Comparison of ENCODE assay signal across 21 mouse cellular contexts in genomic region chr15:21223006-21223405, GRCm38 (mm10).
DNase-seq lines count a peak whose midpoint lies in the region; ATAC-seq lines count a peak whose summit lies in the region.
"Had no signal": no experiment of that assay in that cellular context is flagged by ENCODE, and none has a peak within 500 bp of the region (broad histone marks: within the 10 kb centered on the region; RNA-seq: fewer than 3 reads in every experiment).

No protein-coding gene starts in this region.

- ATAC-seq in hindbrain, embryonic 13.5 days (ENCODE audit: low FRiP score): peak; percentile 39; the same call in 1 of the 2 replicates
- ATAC-seq in midbrain, embryonic 14.5 days (ENCODE audit: low FRiP score, low TSS enrichment): no peak
- no peak for ATAC-seq in midbrain, embryonic 13.5 days
- ATAC-seq in neural tube, embryonic 13.5 days (ENCODE audit: low read depth): peak; percentile 43; the same call in 1 of the 2 replicates
- ATAC-seq: activated CD4-positive, CD25-positive, alpha-beta regulatory T cell, adult 4 months; forebrain, embryonic 14.5 days; forebrain, postnatal 0 days had no signal

- DNase-seq in hindbrain, embryonic 10.5 days (ENCODE audit: low spot score): no peak
- DNase-seq in midbrain, embryonic 14.5 days: peak; percentile 15
- no peak for DNase-seq in neural tube, embryonic 10.5 days (ENCODE audit: extremely low spot score, low spot score)
- DNase-seq in right cerebral cortex, adult 18-20 months: no peak
- DNase-seq: adrenal gland, adult 8-10 months; adrenal gland, postnatal 25 days; cerebellum, adult 18-20 months; cerebellum, adult 9-10 months; cerebellum, postnatal 14 days; gastrocnemius, adult 2 months; gastrocnemius, postnatal 14 days; heart, adult 11 months had no signal

- no peaks in the 10 kb centered on the region for H3K27me3 ChIP-seq in hindbrain, embryonic 13.5 days
- H3K27me3 ChIP-seq in hindbrain, embryonic 10.5 days (ENCODE audit: insufficient read depth, poor library complexity, severe bottlenecking): no peaks in the 10 kb centered on the region
- no peaks in the 10 kb centered on the region for H3K27me3 ChIP-seq in midbrain, embryonic 14.5 days (ENCODE audit: control insufficient read depth, insufficient read depth, low read length)
- H3K27me3 ChIP-seq in midbrain, embryonic 13.5 days: no peaks in the 10 kb centered on the region
- no peaks in the 10 kb centered on the region for H3K27me3 ChIP-seq in neural tube, embryonic 13.5 days
- H3K27me3 ChIP-seq: embryonic facial prominence, embryonic 12.5 days; embryonic facial prominence, embryonic 15.5 days had no signal

- 81% methylated on average over 5 of the region's 5 CpGs for WGBS in hindbrain, embryonic 13.5 days
- WGBS in hindbrain, embryonic 10.5 days: 88% methylated on average over 5 of the region's 5 CpGs
- 74% methylated on average over 5 of the region's 5 CpGs for WGBS in midbrain, embryonic 14.5 days
- WGBS in midbrain, embryonic 13.5 days: 81% methylated on average over 5 of the region's 5 CpGs
- WGBS in neural tube, embryonic 13.5 days: 74% methylated on average over 5 of the region's 5 CpGs

- H3K4me2 ChIP-seq in hindbrain, embryonic 13.5 days: no peak overlapping the region
- H3K4me2 ChIP-seq in midbrain, embryonic 14.5 days (ENCODE audit: low read length): no peak overlapping the region
- no peak overlapping the region for H3K4me2 ChIP-seq in midbrain, embryonic 13.5 days (replicated peaks)
- no peak overlapping the region for H3K4me2 ChIP-seq in neural tube, embryonic 13.5 days
- H3K4me2 ChIP-seq: embryonic facial prominence, embryonic 12.5 days; embryonic facial prominence, embryonic 15.5 days; heart, embryonic 11.5 days had no signal

- no peak overlapping the region for H3K9ac ChIP-seq in hindbrain, embryonic 13.5 days
- H3K9ac ChIP-seq in midbrain, embryonic 14.5 days (replicated peaks; ENCODE audit: low read length): no peak overlapping the region
- H3K9ac ChIP-seq in midbrain, embryonic 13.5 days (replicated peaks): no peak overlapping the region
- H3K9ac ChIP-seq in neural tube, embryonic 13.5 days: no peak overlapping the region
- H3K9ac ChIP-seq: embryonic facial prominence, embryonic 12.5 days; embryonic facial prominence, embryonic 15.5 days; forebrain, postnatal 0 days had no signal

- no peaks in the 10 kb centered on the region for H3K4me1 ChIP-seq in hindbrain, embryonic 13.5 days (replicated peaks)
- no peaks in the 10 kb centered on the region for H3K4me1 ChIP-seq in hindbrain, embryonic 10.5 days (replicated peaks)
- no peaks in the 10 kb centered on the region for H3K4me1 ChIP-seq in midbrain, embryonic 14.5 days (ENCODE audit: control insufficient read depth, insufficient read depth, low read length)
- no peaks in the 10 kb centered on the region for H3K4me1 ChIP-seq in midbrain, embryonic 13.5 days (replicated peaks)
- no peaks in the 10 kb centered on the region for H3K4me1 ChIP-seq in neural tube, embryonic 13.5 days (replicated peaks)
- H3K4me1 ChIP-seq: embryonic facial prominence, embryonic 12.5 days; embryonic facial prominence, embryonic 15.5 days had no signal

- H3K9me3 ChIP-seq in hindbrain, embryonic 13.5 days: no peaks in the 10 kb centered on the region
- no peaks in the 10 kb centered on the region for H3K9me3 ChIP-seq in hindbrain, embryonic 10.5 days
- no peaks in the 10 kb centered on the region for H3K9me3 ChIP-seq in midbrain, embryonic 14.5 days (ENCODE audit: control insufficient read depth, low read length)
- H3K9me3 ChIP-seq in midbrain, embryonic 13.5 days: no peaks in the 10 kb centered on the region
- no peaks in the 10 kb centered on the region for H3K9me3 ChIP-seq in neural tube, embryonic 13.5 days
- H3K9me3 ChIP-seq: embryonic facial prominence, embryonic 12.5 days; embryonic facial prominence, embryonic 15.5 days had no signal

- no peak overlapping the region for H3K27ac ChIP-seq in hindbrain, embryonic 13.5 days
- H3K27ac ChIP-seq in hindbrain, embryonic 10.5 days: no peak overlapping the region
- H3K27ac ChIP-seq in midbrain, embryonic 14.5 days (replicated peaks; ENCODE audit: low read depth, low read length): no peak overlapping the region
- no peak overlapping the region for H3K27ac ChIP-seq in midbrain, embryonic 13.5 days
- no peak overlapping the region for H3K27ac ChIP-seq in neural tube, embryonic 13.5 days (replicated peaks)
- H3K27ac ChIP-seq: embryonic facial prominence, embryonic 12.5 days; embryonic facial prominence, embryonic 15.5 days; gastrocnemius, adult 2 months had no signal

- H3K36me3 ChIP-seq in hindbrain, embryonic 13.5 days: no peaks in the 10 kb centered on the region
- H3K36me3 ChIP-seq in hindbrain, embryonic 10.5 days: no peaks in the 10 kb centered on the region
- no peaks in the 10 kb centered on the region for H3K36me3 ChIP-seq in midbrain, embryonic 14.5 days (ENCODE audit: control insufficient read depth, insufficient read depth, low read length)
- no peaks in the 10 kb centered on the region for H3K36me3 ChIP-seq in midbrain, embryonic 13.5 days
- H3K36me3 ChIP-seq in neural tube, embryonic 13.5 days: no peaks in the 10 kb centered on the region
- H3K36me3 ChIP-seq: embryonic facial prominence, embryonic 12.5 days; embryonic facial prominence, embryonic 15.5 days had no signal

- H3K4me3 ChIP-seq in hindbrain, embryonic 13.5 days: no peak overlapping the region
- no peak overlapping the region for H3K4me3 ChIP-seq in hindbrain, embryonic 10.5 days
- H3K4me3 ChIP-seq in midbrain, embryonic 14.5 days (replicated peaks; ENCODE audit: low read depth, low read length): no peak overlapping the region
- H3K4me3 ChIP-seq in midbrain, embryonic 13.5 days (replicated peaks): no peak overlapping the region
- H3K4me3 ChIP-seq in neural tube, embryonic 13.5 days: no peak overlapping the region
- H3K4me3 ChIP-seq: embryonic facial prominence, embryonic 12.5 days; embryonic facial prominence, embryonic 15.5 days; gastrocnemius, adult 2 months had no signal

Comparison
In these comparisons a context has a peak if more than half of its experiments do, and no peak if none do; other contexts are left out.
1. ATAC-seq: peak in hindbrain, embryonic 13.5 days (single experiment) and neural tube, embryonic 13.5 days (single experiment); none in midbrain, embryonic 14.5 days (single experiment) and midbrain, embryonic 13.5 days (single experiment).